Mouse (Mus musculus) right cerebral cortex, postnatal 36 days (tissue): ENCODE measurements around the gene Cacna2d4.

Source experiments
- DNase-seq, 2 experiments: peaks; one replicate each; pipeline ENCODE4 v3.0.0; 2022; ENCODE audit warnings: low spot score in 2 of 2, mixed read lengths in 1 of 2

Gene Cacna2d4

GRCm38 (mm10) chr6:119387801-119388649, 151.7 kb downstream of the Cacna2d4 start:
- peak in 1 of 2 experiments; percentile 20 for DNase-seq

DNA sequence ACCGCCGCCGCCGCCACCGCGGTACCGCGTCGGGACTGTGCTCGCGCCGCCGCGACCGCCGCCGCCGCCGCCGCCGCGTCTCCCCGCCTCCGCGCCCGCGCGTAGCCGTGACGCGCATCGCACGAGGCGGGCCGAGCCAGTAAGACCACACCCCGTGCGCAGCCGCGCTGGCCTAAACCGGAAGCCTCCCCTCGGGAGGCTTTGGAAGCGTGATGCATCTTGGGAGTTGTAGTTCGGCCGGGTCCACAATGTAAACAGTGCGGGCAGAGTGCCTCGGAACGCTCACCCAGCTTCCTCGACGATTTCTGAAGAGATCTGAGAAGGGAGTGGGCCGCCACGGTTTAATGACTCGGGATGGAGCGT, 152.3 kb downstream of the Cacna2d4 start:
- peak; percentile 93 to 95 for DNase-seq

DNA sequence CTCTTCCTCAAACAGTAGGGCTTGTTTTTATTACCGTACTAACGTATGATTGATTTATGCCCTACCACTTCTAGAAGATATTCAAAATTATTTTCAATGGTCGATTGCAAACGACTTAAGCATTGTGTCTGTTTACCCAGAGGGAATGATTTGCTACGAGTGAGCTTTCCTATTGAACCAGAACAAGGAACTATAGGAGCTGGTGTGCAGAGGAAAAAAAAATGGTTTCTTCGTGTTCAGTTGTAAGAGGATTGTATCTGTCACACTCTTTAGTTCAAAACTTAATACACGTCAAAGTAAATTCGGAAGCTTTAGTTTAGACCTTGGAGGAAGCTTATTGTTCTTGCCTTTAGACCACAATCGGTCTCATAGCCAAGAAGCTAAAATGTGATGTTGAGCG, 152.8 kb downstream of the Cacna2d4 start:
- DNase-seq: no peak

- no peak for DNase-seq
Measured at GRCm38 (mm10) chr6:119390728-119391127, 154.4 kb downstream of the Cacna2d4 start.

DNA sequence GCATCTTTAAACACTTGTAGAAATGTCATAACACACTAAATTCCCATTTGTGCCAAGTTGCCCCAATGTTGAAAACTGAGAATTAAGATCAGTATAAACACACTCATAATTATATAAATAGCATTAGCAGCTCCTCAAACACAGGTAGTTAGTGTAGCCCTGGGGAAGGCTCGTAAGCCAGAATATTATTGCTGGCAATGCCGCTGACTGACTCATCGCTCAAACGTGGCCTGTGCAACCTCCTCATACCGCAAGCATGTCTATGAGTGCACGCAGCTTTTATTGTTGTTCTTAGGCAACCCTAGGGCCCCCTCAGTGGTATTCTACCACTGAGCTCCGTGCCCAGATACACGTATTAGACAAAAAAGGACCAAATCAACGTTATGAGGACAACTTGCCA, 156.5 kb downstream of the Cacna2d4 start:
- DNase-seq: no peak

GRCm38 (mm10) chr6:119395421-119396308, 159.3 kb downstream of the Cacna2d4 start:
- DNase-seq: no peak

GRCm38 (mm10) chr6:119396309-119396634, 159.9 kb downstream of the Cacna2d4 start:
- peak in 1 of 2 experiments; percentile 10 for DNase-seq

DNA sequence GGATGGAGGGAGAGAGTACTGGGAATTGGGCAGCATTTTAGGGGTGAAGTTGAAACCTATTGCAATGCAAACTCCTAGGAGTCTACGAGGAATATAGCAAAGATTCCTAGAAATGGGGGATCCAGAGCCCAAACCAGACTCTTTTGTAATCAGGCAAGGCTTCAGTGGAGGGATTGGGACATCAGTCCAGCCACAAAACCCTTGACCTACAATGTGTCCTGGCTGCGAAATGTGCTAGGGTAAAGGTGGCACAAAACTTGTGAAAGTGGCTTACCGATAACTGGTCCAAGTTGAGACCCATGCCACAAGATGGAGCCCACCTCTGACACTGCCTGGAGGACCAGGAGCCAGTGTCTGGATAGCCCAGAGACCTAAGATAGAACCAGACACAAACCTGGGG, 163.0 kb downstream of the Cacna2d4 start:
- DNase-seq: no peak

GRCm38 (mm10) chr6:119400649-119401048, 164.3 kb downstream of the Cacna2d4 start:
- no peak for DNase-seq

DNA sequence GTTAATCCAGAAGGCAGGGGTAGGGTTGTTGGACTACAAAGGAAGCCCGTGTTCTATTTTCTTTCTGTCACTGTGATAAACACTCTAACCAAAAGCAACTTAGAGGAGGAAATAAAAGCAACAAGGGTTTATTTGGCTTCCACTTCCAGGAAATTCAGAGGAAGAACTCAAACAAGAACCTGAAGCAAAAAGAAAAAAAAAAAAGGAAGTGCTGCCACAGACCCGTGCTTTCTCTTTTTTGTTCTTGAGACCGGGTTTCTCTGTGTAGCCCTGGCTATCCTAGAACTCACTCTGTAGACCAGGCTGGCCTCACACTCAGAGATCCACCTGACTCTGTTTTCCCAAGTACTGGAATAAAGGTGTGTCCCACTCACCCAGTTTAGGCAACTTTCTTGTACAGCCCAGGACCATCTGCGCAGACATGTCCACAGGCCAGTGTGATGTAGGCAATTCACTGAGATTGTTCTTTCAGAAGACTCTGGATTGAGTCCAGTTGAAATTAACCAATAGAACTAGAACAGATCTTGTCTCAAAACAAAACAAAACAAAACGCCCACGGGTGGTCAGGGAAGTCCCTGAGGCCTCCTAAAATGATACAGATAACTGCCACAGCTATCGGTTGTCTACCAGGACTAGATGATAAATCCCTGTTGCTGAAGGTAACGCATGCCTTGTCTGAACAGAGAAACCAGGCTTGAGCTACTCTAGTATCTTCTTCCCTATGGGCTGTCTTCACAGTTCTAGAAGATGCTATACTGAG, 165.4 kb downstream of the Cacna2d4 start:
- DNase-seq: no peak
